Mouse (Mus musculus): ENCODE data around the gene Nudc.
A peak's percentile ranks its signal among the peaks of the same experiment; 100 is the strongest.

Nudc gene

GRCm38 (mm10) chr4:133545272-133546231 lies at the start of gene Nudc:
Gene Nudc, minus strand, starts transcription at chr4:133545996.
- DNase-seq (ENCODE audit: low spot score): peak; percentile 95

GRCm38 (mm10) chr4:133595538-133595937 lies 49.7 kb upstream of the Nudc start:
- no peak for DNase-seq (ENCODE audit: low spot score)

GRCm38 (mm10) chr4:133592570-133592969 lies 46.8 kb upstream of the Nudc start:
- peak; percentile 78 for DNase-seq (ENCODE audit: low spot score)

- peak; percentile 83 for DNase-seq (ENCODE audit: low spot score)
Observed at GRCm38 (mm10) chr4:133584059-133584951, 38.5 kb upstream of the Nudc start, which contains the start of gene Gpn2. Gene Gpn2, plus strand, starts transcription at chr4:133584362.

- no peak for DNase-seq (ENCODE audit: low spot score)
Observed at GRCm38 (mm10) chr4:133583690-133584058, 37.9 kb upstream of the Nudc start.

GRCm38 (mm10) chr4:133577983-133578382 lies 32.2 kb upstream of the Nudc start:
- no peak for DNase-seq (ENCODE audit: low spot score)

- DNase-seq (ENCODE audit: low spot score): no peak
Observed at GRCm38 (mm10) chr4:133574843-133575202, 29.0 kb upstream of the Nudc start.

- peak; percentile 94 for DNase-seq (ENCODE audit: low spot score)
Observed at GRCm38 (mm10) chr4:133574070-133574842, 28.5 kb upstream of the Nudc start, which contains the start of gene Gpatch3. Gene Gpatch3, plus strand, starts transcription at chr4:133574745.

- DNase-seq (ENCODE audit: low spot score): no peak
Observed at GRCm38 (mm10) chr4:133570066-133570466, 24.3 kb upstream of the Nudc start.

- DNase-seq (ENCODE audit: low spot score): no peak
Observed at GRCm38 (mm10) chr4:133569291-133570065, 23.7 kb upstream of the Nudc start.

- no peak for DNase-seq (ENCODE audit: low spot score)
Observed at GRCm38 (mm10) chr4:133567251-133567650, 21.5 kb upstream of the Nudc start.

- DNase-seq (ENCODE audit: low spot score): peak; percentile 88
Observed at GRCm38 (mm10) chr4:133563123-133563571, 17.4 kb upstream of the Nudc start.

- DNase-seq (ENCODE audit: low spot score): no peak
Observed at GRCm38 (mm10) chr4:133561622-133562021, 15.8 kb upstream of the Nudc start.

GRCm38 (mm10) chr4:133559846-133560245 lies 14.1 kb upstream of the Nudc start:
- DNase-seq (ENCODE audit: low spot score): no peak

- no peak for DNase-seq (ENCODE audit: low spot score)
Observed at GRCm38 (mm10) chr4:133557041-133557717, 11.4 kb upstream of the Nudc start.

GRCm38 (mm10) chr4:133553448-133554330 lies 7.9 kb upstream of the Nudc start:
- DNase-seq (ENCODE audit: low spot score): no peak

GRCm38 (mm10) chr4:133552768-133553447 lies 7.1 kb upstream of the Nudc start, which contains the start of gene Nr0b2:
Gene Nr0b2, plus strand, starts transcription at chr4:133553376.
- DNase-seq (ENCODE audit: low spot score): peak; percentile 72

- DNase-seq (ENCODE audit: low spot score): no peak
Observed at GRCm38 (mm10) chr4:133552029-133552428, 6.2 kb upstream of the Nudc start.

GRCm38 (mm10) chr4:133536652-133537051 lies 9.1 kb downstream of the Nudc start:
- DNase-seq (ENCODE audit: low spot score): no peak
